Mouse (Mus musculus): ENCODE data around the gene Hira.
"Not testable (repeated sequence)": the region's sequence is repeated elsewhere in the genome, so short reads cannot be mapped to it uniquely, and the experiment has no call there.

DNA sequence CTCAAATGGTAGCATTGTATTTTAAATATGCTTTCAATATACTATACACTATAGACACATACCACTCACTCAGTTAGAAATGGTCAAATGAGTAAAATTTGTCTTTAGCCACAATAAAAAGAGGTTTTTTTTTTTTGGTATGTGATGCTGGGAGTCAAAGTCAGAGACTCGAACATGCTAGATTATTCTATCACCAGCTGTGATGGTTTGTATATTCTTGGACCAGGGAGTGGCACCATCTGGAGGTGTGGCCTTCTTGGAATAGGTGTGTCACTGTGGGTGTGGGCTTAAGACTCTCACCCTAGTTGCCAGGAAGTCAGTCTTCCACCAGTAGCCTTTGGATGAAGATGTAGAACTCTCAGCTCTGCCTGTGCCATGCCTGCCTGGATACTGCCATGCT is 6.3 kb upstream of the Hira start:
- not testable (repeated sequence) for TF ChIP-seq CTCF (IDR thresholded peaks at IDR 0.05; ENCODE audit: control insufficient read depth, insufficient read depth, insufficient read length); MYOD1 (IDR thresholded peaks at IDR 0.05; ENCODE audit: control insufficient read depth, insufficient read length, low read depth); MAX (IDR thresholded peaks at IDR 0.05)
